Mouse (Mus musculus) B cell, adult 2 months (primary cell): Measurements from ENCODE around the gene Nkx2-9.

Source experiments
- DNase-seq, 2 experiments: peaks; one replicate each; pipeline ENCODE4 v3.0.0; 2022

Nkx2-9 gene

DNA sequence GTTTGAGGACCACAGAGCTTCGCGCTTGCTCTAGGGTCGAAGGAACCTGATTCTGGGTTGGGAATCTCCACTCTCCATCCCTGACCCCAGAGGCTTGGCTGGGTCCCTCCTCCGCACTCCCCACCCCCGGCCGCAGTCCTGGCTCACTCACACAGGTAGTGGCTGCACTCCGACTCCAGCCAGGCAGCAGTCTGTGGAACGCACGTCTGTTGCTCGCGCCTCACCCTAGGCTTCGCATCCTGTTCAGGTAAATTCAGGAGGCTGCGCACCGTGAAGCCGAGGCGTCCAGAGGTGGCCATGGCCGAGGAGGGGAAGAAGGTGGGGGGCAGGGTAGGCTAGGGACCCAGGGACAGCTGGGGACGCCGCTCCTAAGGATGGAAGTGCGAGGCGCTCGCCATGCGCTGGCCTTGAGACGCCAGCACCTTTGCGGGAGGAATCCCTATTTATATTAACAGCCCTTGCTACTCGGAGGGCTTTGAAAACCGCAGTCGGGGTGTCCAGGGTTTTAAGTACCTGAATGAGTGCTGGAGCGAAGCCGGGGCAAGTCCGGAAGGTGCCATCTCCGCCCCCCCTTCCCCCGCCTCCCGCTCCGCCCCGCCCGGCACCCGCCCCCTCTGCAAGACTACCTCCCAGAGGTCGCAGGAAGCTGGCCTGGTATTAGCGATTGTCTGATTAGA is at the start of gene Nkx2-9:
Gene Nkx2-9 (minus strand): TSS at position 524 of the 677 bp plus-strand sequence.
- DNase-seq, result no peak

DNA sequence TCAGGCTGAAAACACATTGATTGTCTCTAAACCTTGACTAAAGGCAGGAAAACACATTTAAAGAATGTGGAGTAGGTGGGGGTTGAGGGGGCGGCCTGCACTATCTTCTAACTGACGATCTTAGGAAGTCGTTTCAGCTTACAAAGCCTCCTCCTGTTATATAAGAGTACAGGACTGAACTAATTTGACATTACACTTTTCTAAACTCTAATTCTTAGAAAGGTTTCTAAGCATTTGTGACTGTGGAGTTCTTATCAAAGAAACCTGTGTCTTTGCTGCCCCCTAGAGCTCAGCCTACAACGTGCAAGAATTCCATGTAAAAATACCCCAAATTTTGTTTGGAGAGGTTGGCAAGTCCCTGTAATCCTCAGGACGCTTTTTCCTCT is 24.1 kb upstream of the Nkx2-9 start:
- no peak for DNase-seq

DNA sequence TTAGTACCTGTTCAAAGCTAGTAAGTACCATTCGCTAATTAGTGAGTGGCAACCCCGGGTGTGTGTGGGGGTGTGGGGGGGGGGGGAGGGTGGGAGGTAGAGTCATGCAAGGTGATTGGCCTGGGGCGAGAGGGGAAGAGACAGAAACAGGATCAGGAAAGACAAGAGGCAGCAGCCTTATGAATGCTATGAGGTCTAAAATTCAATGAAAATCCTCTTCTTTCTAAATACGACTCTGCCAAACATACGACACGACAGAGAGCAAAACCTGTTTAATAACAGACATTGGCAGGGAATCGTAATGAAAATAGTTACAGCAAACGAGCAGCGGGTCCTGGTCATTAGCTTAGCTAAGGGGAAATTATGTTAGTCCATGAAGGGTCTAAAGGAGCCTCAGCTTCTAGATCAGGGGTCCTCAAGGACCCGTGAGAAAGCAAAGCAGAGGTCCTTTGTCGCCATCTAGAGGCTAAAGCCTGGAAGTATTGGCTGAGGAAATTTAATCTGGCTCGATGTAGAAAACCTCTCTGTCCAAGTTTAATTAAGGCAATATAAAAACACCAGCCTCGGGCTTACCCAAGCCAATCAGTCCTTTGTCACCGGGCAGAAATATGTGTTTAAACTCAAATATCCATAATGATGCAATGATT is 23.6 kb upstream of the Nkx2-9 start:
- no peak for DNase-seq

DNA sequence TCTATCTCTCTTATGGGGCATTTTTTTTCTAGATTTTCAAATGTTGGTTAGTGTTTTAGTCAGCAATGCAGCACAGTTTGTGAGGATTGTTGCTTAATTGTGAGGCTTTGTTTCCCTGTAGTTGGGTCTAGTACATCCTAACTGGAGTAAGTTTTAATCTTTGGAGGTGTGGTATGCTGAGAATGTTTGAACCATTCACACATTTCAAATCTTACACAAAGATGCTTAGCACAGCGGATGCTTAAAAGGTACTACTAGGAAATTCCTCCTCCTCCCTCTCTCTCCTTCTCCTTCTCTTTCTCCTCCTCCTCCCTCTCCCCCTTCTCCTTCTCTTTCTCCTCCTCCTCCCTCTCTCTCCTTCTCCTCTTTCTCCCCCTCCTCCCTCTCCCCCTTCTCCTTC is 3.0 kb upstream of the Nkx2-9 start:
- DNase-seq, result no peak

DNA sequence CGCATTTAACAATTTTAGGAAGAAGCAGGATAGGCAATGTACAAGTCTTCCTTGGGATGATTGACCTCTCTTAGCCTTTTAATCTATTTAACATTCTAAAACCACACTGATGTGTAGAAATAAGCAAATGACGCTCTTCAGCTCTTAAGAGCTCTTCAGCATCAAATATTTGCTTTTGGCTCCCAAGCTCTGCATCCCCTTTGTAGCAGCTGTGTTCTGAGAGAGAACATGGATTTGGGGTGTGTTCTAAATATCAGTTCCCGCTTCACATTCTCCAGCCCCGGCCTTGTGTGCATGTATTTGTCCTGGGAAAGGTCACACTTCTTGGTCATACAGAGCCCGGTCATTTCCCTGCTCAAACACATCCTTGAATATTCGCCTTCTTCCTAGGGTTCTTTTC is 2.3 kb upstream of the Nkx2-9 start:
- no peak for DNase-seq

DNA sequence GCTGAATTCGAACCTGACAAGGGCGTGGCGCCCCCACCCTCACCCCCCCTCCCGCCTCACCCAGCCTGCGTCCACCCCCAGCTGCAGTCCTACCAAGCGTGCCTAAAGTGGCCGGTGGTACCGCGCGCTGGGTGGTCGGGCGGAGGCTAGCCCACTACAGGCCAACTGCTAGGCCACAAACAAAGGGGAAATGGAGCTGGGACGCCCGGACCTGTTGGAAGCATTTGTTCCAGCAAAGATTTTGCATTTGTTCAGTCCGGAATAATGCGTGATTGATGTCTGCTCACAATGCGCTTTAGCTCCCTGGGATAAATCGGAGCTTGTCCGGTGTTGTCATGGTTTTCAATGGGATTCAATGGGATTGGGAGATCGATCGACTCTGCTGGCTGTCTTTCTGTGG is 1.4 kb upstream of the Nkx2-9 start:
- DNase-seq, result no peak

DNA sequence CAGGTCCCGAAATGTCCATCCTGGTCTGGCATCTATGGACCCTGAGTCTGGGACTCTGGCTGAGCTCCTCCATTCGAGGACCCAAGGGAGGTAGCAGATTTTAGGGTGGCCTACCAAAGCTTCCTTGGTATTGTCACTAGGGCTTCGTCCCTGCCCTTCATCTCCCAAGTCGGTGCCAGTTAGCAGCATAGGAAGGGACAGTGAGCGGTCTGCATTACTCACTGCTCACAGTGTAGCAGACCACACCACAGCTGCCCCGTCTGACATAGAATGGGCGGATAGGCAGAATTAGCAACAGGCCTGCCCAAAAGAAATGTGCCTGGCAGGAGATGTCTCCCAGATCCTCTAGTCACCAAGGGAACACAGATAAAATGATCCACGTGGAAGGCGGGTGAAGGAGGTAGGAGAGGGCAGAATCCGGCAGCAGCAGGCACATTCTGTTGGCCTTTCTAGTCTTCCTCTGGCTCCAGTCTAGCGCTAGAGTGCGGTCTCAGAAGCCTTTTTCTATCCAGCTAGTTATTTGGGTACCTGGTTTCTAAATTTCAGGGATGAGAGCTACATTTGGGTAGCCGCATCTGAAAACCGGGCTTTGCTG is 929 bp upstream of the Nkx2-9 start:
- no peak for DNase-seq

DNA sequence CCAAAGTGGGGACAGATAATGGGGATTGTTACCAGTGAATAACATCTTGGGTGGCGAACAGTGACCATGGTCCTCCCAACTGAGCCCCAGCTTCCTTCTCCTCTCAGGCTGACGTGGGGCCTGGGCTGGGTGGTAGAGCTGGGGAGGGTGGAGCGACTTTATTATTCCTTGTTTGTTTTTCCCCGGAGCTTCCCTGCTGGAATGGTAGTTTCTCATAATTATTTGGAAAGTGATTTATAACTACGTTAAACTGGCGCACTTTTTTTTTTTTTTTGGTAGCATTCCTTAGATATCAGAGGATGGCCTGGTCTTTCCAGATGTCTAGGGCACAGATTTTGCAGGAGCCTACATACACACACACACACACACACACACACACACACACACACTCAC is 350 bp upstream of the Nkx2-9 start:
- DNase-seq, result no peak

DNA sequence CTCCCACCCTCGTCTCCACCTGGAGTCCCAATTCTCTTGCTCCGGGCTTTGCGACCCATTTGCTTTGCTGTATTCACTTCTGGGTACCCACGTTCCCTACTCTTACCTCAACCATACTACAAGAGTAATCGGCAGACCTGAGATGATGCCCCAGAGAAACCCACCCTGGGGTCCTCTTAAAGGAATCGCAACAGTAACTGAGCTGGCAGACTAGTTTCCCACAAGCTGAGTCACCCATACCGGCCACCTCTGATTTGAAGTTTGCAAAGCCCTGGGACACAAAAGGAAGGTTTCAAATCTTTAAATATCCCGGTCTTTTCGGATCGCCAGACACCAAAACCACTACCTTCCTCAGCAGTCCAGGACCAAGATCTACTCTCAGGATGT is 742 bp downstream of the Nkx2-9 start:
- DNase-seq, result no peak

DNA sequence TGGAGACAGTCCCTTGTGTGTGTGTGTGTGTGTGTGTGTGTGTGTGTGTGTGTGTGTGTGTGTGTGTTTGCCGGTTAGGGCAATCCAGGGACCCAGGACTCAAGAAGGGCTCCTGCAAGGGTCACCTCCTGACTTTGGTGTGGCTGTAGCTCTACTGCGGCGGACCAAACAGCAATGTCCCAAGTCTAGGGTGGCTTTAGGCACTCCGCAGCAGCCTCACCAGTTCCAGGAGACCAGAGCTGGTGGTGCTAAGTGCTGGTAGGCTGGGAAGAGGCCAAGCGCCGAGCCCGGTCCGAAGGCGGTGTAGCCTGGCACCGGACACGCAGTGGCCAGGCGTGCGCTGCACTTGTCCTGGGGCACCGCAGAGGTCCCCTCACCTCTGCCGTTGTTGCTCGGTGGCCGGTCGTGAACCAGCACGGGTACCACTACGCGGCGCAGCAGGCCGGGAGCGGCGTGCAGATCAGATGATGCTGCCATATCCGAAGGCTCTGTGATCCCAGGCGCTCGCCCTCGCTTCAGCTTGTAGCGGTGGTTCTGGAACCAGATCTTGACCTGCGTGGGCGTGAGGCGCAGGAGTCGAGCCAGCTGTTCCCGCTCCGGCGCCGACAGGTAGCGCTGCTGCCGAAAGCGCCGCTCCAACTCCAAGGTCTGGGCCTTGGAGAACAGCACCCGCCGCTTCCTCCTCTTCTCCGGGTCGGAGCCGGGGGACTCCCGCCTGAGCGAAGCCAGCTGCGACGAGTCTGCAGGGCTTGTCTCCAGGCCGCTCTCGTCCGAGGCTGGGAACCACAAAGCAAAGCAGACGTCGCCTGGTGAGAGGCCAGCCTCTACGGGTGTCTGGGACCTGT is 1.4 kb downstream of the Nkx2-9 start:
- DNase-seq, result no peak

DNA sequence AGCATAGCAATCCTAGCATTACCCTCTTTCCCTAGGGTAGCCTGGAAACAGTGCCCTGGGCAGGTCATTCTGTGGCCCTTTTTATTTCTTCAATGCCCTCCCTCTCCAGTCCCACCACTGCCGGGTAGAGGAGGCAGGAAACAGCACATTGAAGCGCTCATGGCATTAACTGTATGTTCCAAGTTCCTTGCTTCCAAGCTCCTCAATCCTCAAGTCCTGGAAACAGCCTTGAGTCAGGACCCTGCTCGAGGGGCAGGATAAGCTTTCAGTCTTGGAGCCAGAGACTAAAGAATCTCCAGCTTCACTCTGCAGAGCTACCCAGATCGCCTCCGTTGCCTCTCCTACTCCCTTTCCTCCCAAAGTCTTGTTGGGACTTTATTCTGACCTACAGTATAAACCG is 2.2 kb downstream of the Nkx2-9 start:
- DNase-seq, result no peak

DNA sequence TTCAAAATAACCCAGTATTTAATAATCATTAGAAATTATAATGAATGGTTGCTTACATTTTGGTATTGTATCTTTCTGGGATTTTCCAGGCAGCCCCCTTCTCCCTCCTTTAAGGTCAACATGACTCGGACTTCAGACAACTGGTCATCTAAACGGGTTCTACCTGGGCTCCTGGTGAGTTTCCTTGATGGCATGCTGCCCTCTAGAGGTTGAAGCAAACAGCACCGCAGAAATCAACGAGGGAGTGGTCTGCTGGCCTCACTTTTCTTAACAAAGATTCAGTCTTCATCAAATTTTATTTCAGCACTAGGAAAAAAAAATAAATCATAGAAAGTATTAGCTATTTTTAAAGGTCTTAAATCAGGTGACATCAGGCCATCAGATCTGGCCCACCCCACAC is 21.4 kb downstream of the Nkx2-9 start:
- no peak for DNase-seq

DNA sequence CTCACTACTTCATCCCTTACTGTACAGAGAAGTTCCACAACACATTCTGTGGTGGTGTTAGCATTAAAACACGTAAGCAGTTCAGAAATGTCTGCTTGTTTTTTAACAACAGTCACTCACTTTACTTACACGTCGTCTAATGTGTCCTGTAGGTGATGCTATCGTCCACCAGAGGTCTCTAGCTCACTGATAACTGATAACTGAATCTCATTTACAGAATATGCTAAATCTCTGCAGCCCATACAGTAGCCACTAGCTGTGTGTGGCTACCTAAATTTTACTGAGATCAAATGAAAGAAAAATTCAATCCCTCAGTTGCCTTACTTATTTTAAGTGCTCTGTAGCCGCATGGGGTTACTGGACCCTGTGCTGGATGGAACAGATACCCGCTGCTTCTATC is 25.3 kb downstream of the Nkx2-9 start:
- no peak for DNase-seq
